Mouse (Mus musculus): ENCODE results near the gene Izumo2. TPM values are rescaled to one million over a fixed set of nuclear protein-coding genes. Genes with fewer than 3 reads are reported as not detected.
"Not testable (repeated sequence)": the region's sequence is repeated elsewhere in the genome, so short reads cannot be mapped to it uniquely, and the experiment has no call there.

Gene Izumo2
- polyA plus RNA-seq, 1 experiment from 2014 or later, result not detected

- Histone ChIP-seq H3K27me3 (ENCODE audit: control insufficient read depth, insufficient read depth, low read length) (0 out of 2 replicates have a peak, but pooled peaks cover 2% of the 10 kb centered on the region), H3K4me2 (no peak overlapping the region), H3K4me1 (ENCODE audit: control insufficient read depth, insufficient read depth, low read length) (no peaks in the 10 kb centered on the region), H3K9me3 (replicated peaks; ENCODE audit: control insufficient read depth, low read length) (0 out of 2 replicates have a peak, but pooled peaks cover 3% of the 10 kb centered on the region), H3K36me3 (ENCODE audit: control insufficient read depth, insufficient read depth, low read length) (no peaks in the 10 kb centered on the region), H3K9ac (ENCODE audit: low read depth, low read length) (no peak overlapping the region), H3K27ac (ENCODE audit: low read depth, low read length) (no peak overlapping the region), H3K4me3 (ENCODE audit: low read depth, low read length) (no peak overlapping the region)
- 50% methylated on average over 3 of the region's 3 CpGs for WGBS (ENCODE audit: insufficient replicate concordance)
- ATAC-seq (replicated peaks; ENCODE audit: insufficient number of reproducible peaks, low FRiP score, low TSS enrichment), result no peak
These were observed 4.2 kb upstream of the Izumo2 start for GRCm38 (mm10) chr7:44704363-44704762.

- H3K4me3 ChIP-seq (ENCODE audit: low read depth, low read length), result no peak overlapping the region
- H3K4me1 ChIP-seq (ENCODE audit: control insufficient read depth, insufficient read depth, low read length), result no peaks in the 10 kb centered on the region
- no peaks in the 10 kb centered on the region for H3K36me3 ChIP-seq (ENCODE audit: control insufficient read depth, insufficient read depth, low read length)
- 0 out of 2 replicates have a peak, but pooled peaks cover 3% of the 10 kb centered on the region for H3K9me3 ChIP-seq (replicated peaks; ENCODE audit: control insufficient read depth, low read length)
- no peak overlapping the region for H3K4me2 ChIP-seq
- no peak overlapping the region for H3K27ac ChIP-seq (ENCODE audit: low read depth, low read length)
- no peak for ATAC-seq (replicated peaks; ENCODE audit: insufficient number of reproducible peaks, low FRiP score, low TSS enrichment)
- H3K9ac ChIP-seq (ENCODE audit: low read depth, low read length), result no peak overlapping the region
- H3K27me3 ChIP-seq (ENCODE audit: control insufficient read depth, insufficient read depth, low read length), result no peaks in the 10 kb centered on the region
- 81% methylated on average over 4 of the region's 4 CpGs for WGBS (ENCODE audit: insufficient replicate concordance)
These were observed 3.5 kb upstream of the Izumo2 start for GRCm38 (mm10) chr7:44705086-44705485.

GRCm38 (mm10) chr7:44706322-44706721 is 2.2 kb upstream of the Izumo2 start:
- Histone ChIP-seq H3K27me3 (ENCODE audit: control insufficient read depth, insufficient read depth, low read length) (no peaks in the 10 kb centered on the region), H3K4me1 (ENCODE audit: control insufficient read depth, insufficient read depth, low read length) (no peaks in the 10 kb centered on the region), H3K9me3 (replicated peaks; ENCODE audit: control insufficient read depth, low read length) (0 out of 2 replicates have a peak, but pooled peaks cover 3% of the 10 kb centered on the region), H3K4me3 (ENCODE audit: low read depth, low read length) (no peak overlapping the region), H3K4me2 (no peak overlapping the region), H3K36me3 (ENCODE audit: control insufficient read depth, insufficient read depth, low read length) (no peaks in the 10 kb centered on the region), H3K27ac (ENCODE audit: low read depth, low read length) (no peak overlapping the region), H3K9ac (ENCODE audit: low read depth, low read length) (no peak overlapping the region)
- no peak for ATAC-seq (replicated peaks; ENCODE audit: insufficient number of reproducible peaks, low FRiP score, low TSS enrichment)

GRCm38 (mm10) chr7:44707169-44707675 is 1.3 kb upstream of the Izumo2 start:
- Histone ChIP-seq H3K27ac (ENCODE audit: low read depth, low read length) (no peak overlapping the region), H3K9ac (ENCODE audit: low read depth, low read length) (no peak overlapping the region), H3K27me3 (ENCODE audit: control insufficient read depth, insufficient read depth, low read length) (no peaks in the 10 kb centered on the region), H3K4me3 (ENCODE audit: low read depth, low read length) (no peak overlapping the region), H3K36me3 (ENCODE audit: control insufficient read depth, insufficient read depth, low read length) (no peaks in the 10 kb centered on the region), H3K4me2 (no peak overlapping the region), H3K4me1 (ENCODE audit: control insufficient read depth, insufficient read depth, low read length) (no peaks in the 10 kb centered on the region), H3K9me3 (replicated peaks; ENCODE audit: control insufficient read depth, low read length) (0 out of 2 replicates have a peak, but pooled peaks cover 3% of the 10 kb centered on the region)
- 82% methylated on average over 5 of the region's 5 CpGs for WGBS (ENCODE audit: insufficient replicate concordance)
- no peak for ATAC-seq (replicated peaks; ENCODE audit: insufficient number of reproducible peaks, low FRiP score, low TSS enrichment)

- H3K9ac ChIP-seq (ENCODE audit: low read depth, low read length); ATAC-seq (replicated peaks; ENCODE audit: insufficient number of reproducible peaks, low FRiP score, low TSS enrichment); H3K4me3 ChIP-seq (ENCODE audit: low read depth, low read length); H3K36me3 ChIP-seq (ENCODE audit: control insufficient read depth, insufficient read depth, low read length); H3K9me3 ChIP-seq (replicated peaks; ENCODE audit: control insufficient read depth, low read length); H3K27me3 ChIP-seq (ENCODE audit: control insufficient read depth, insufficient read depth, low read length); H3K27ac ChIP-seq (ENCODE audit: low read depth, low read length); H3K4me1 ChIP-seq (ENCODE audit: control insufficient read depth, insufficient read depth, low read length); H3K4me2 ChIP-seq: not testable (repeated sequence)
- WGBS (ENCODE audit: insufficient replicate concordance), result 83% methylated on average over 5 of the region's 6 CpGs
These were observed 449 bp upstream of the Izumo2 start for GRCm38 (mm10) chr7:44708093-44708492.

GRCm38 (mm10) chr7:44709881-44710280 is 1.3 kb downstream of the Izumo2 start:
- 77% methylated on average over 5 of the region's 5 CpGs for WGBS (ENCODE audit: insufficient replicate concordance)
- Histone ChIP-seq H3K9me3 (replicated peaks; ENCODE audit: control insufficient read depth, low read length) (0 out of 2 replicates have a peak, but pooled peaks cover 3% of the 10 kb centered on the region), H3K4me3 (ENCODE audit: low read depth, low read length) (no peak overlapping the region), H3K27me3 (ENCODE audit: control insufficient read depth, insufficient read depth, low read length) (no peaks in the 10 kb centered on the region; the same call in 1 of the 2 replicates), H3K9ac (ENCODE audit: low read depth, low read length) (no peak overlapping the region), H3K36me3 (ENCODE audit: control insufficient read depth, insufficient read depth, low read length) (no peaks in the 10 kb centered on the region), H3K4me1 (ENCODE audit: control insufficient read depth, insufficient read depth, low read length) (no peaks in the 10 kb centered on the region), H3K27ac (ENCODE audit: low read depth, low read length) (no peak overlapping the region), H3K4me2 (no peak overlapping the region)
- ATAC-seq (replicated peaks; ENCODE audit: insufficient number of reproducible peaks, low FRiP score, low TSS enrichment), result no peak

GRCm38 (mm10) chr7:44722058-44722457 is 13.5 kb downstream of the Izumo2 start:
- H3K9ac ChIP-seq (ENCODE audit: low read depth, low read length), result no peak overlapping the region
- H3K27ac ChIP-seq (ENCODE audit: low read depth, low read length), result no peak overlapping the region
- no peaks in the 10 kb centered on the region; the same call in 1 of the 2 replicates for H3K27me3 ChIP-seq (ENCODE audit: control insufficient read depth, insufficient read depth, low read length)
- ATAC-seq (replicated peaks; ENCODE audit: insufficient number of reproducible peaks, low FRiP score, low TSS enrichment), result no peak
- no peaks in the 10 kb centered on the region for H3K36me3 ChIP-seq (ENCODE audit: control insufficient read depth, insufficient read depth, low read length)
- H3K4me1 ChIP-seq (ENCODE audit: control insufficient read depth, insufficient read depth, low read length), result no peaks in the 10 kb centered on the region
- H3K4me2 ChIP-seq, result no peak overlapping the region
- no peak overlapping the region for H3K4me3 ChIP-seq (ENCODE audit: low read depth, low read length)
- 65% methylated on average over 5 of the region's 5 CpGs for WGBS (ENCODE audit: insufficient replicate concordance)
- no peaks in the 10 kb centered on the region for H3K9me3 ChIP-seq (replicated peaks; ENCODE audit: control insufficient read depth, low read length)

- no peak overlapping the region for H3K4me3 ChIP-seq (ENCODE audit: low read depth, low read length)
- H3K4me1 ChIP-seq (ENCODE audit: control insufficient read depth, insufficient read depth, low read length), result no peaks in the 10 kb centered on the region
- no peak for ATAC-seq (replicated peaks; ENCODE audit: insufficient number of reproducible peaks, low FRiP score, low TSS enrichment)
- no peaks in the 10 kb centered on the region for H3K27me3 ChIP-seq (ENCODE audit: control insufficient read depth, insufficient read depth, low read length)
- 21% methylated on average over 7 of the region's 7 CpGs for WGBS (ENCODE audit: insufficient replicate concordance)
- no peak overlapping the region for H3K4me2 ChIP-seq
- no peaks in the 10 kb centered on the region for H3K9me3 ChIP-seq (replicated peaks; ENCODE audit: control insufficient read depth, low read length)
- no peaks in the 10 kb centered on the region for H3K36me3 ChIP-seq (ENCODE audit: control insufficient read depth, insufficient read depth, low read length)
- H3K9ac ChIP-seq (ENCODE audit: low read depth, low read length), result no peak overlapping the region
- H3K27ac ChIP-seq (ENCODE audit: low read depth, low read length), result no peak overlapping the region
These were observed 15.8 kb downstream of the Izumo2 start for GRCm38 (mm10) chr7:44724316-44724715.

- H3K9ac ChIP-seq (ENCODE audit: low read depth, low read length), result no peak overlapping the region
- H3K4me2 ChIP-seq, result no peak overlapping the region
- no peak overlapping the region for H3K4me3 ChIP-seq (ENCODE audit: low read depth, low read length)
- H3K9me3 ChIP-seq (replicated peaks; ENCODE audit: control insufficient read depth, low read length), result no peaks in the 10 kb centered on the region
- H3K27ac ChIP-seq (ENCODE audit: low read depth, low read length), result no peak overlapping the region
- H3K36me3 ChIP-seq (ENCODE audit: control insufficient read depth, insufficient read depth, low read length), result no peaks in the 10 kb centered on the region
- H3K4me1 ChIP-seq (ENCODE audit: control insufficient read depth, insufficient read depth, low read length), result no peaks in the 10 kb centered on the region
- H3K27me3 ChIP-seq (ENCODE audit: control insufficient read depth, insufficient read depth, low read length), result no peaks in the 10 kb centered on the region
- WGBS (ENCODE audit: insufficient replicate concordance), result 73% methylated on average over 6 of the region's 6 CpGs
- ATAC-seq (replicated peaks; ENCODE audit: insufficient number of reproducible peaks, low FRiP score, low TSS enrichment), result no peak
These were observed 17.8 kb downstream of the Izumo2 start for GRCm38 (mm10) chr7:44726343-44726742.

Measured in heart, embryonic 11.5 days (tissue).